Mouse (Mus musculus) hindbrain, embryonic 14.5 days (tissue): ENCODE data around the gene Kcns1. TPM values are rescaled to one million over a fixed set of nuclear protein-coding genes. Genes with fewer than 3 reads are reported as not detected.

Source experiments
- ATAC-seq: fragments of 200-750 bp; cut with Nextera tagmentation; 2 replicates; pipeline ENCODE4 v1.8.0; 2017; ENCODE audit warnings: moderate number of reproducible peaks, mild to moderate bottlenecking, moderate TSS enrichment, moderate library complexity; ENCODE audit not compliant: low FRiP score
- DNase-seq: peaks from one replicate; pipeline ENCODE4 v3.0.0-alpha.2; 2015; ENCODE audit warnings: low spot score
- H3K27ac ChIP-seq: fragments of 300-500 bp; sonication (generic); 2 replicates; pipeline ENCODE4 v1.5.1; 2014; ENCODE audit warnings: mild to moderate bottlenecking, moderate library complexity
- H3K27me3 ChIP-seq: fragments of 300-500 bp; sonication (generic); 2 replicates; pipeline ENCODE4 v1.6.1; 2014; ENCODE audit warnings: mild to moderate bottlenecking, low read length, mixed read lengths; ENCODE audit not compliant: control insufficient read depth, insufficient read depth
- H3K36me3 ChIP-seq: fragments of 300-500 bp; sonication (generic); replicated peaks from 2 replicates; pipeline ENCODE4 v1.6.1; 2014; ENCODE audit not compliant: control insufficient read depth, insufficient read depth
- H3K4me1 ChIP-seq: fragments of 300-500 bp; sonication (generic); replicated peaks from 2 replicates; pipeline ENCODE4 v1.6.1; 2014; ENCODE audit warnings: antibody characterized with exemption, low read length, mixed read lengths; ENCODE audit not compliant: control insufficient read depth, insufficient read depth
- H3K4me2 ChIP-seq: fragments of 300-500 bp; sonication (generic); replicated peaks from 2 replicates; pipeline ENCODE4 v1.6.1; 2014; ENCODE audit warnings: mild to moderate bottlenecking, moderate library complexity
- H3K4me3 ChIP-seq: fragments of 300-500 bp; sonication (generic); replicated peaks from 2 replicates; pipeline ENCODE4 v1.5.1; 2014; ENCODE audit warnings: mild to moderate bottlenecking, low read length
- H3K9ac ChIP-seq: fragments of 300-500 bp; sonication (generic); 2 replicates; pipeline ENCODE4 v1.6.1; 2014
- H3K9me3 ChIP-seq: fragments of 300-500 bp; sonication (generic); 2 replicates; pipeline ENCODE4 v1.6.1; 2016; ENCODE audit warnings: low read length; ENCODE audit not compliant: control insufficient read depth
- WGBS: fragments of 180-500 bp; shearing (Covaris S2); extraction: QIAGEN DNeasy Blood & Tissue Kit; methylation state at CpG from one replicate; pipeline ENCODE4 v1.1.7; 2014; 5-methylcytosine and 5-hydroxymethylcytosine counted together
- polyA plus RNA-seq: library from polyadenylated mRNA; unstranded; fragments of >200 nt; fragmentation: Nextera tagmentation; extraction: Ambion mirVana; gene quantifications from 2 replicates; pipeline ENCODE4 v1.2.1, GENCODE M21; 2014

The Kcns1 gene
- polyA plus RNA-seq, 1 experiment from 2014 or later: 1.1 TPM

DNA sequence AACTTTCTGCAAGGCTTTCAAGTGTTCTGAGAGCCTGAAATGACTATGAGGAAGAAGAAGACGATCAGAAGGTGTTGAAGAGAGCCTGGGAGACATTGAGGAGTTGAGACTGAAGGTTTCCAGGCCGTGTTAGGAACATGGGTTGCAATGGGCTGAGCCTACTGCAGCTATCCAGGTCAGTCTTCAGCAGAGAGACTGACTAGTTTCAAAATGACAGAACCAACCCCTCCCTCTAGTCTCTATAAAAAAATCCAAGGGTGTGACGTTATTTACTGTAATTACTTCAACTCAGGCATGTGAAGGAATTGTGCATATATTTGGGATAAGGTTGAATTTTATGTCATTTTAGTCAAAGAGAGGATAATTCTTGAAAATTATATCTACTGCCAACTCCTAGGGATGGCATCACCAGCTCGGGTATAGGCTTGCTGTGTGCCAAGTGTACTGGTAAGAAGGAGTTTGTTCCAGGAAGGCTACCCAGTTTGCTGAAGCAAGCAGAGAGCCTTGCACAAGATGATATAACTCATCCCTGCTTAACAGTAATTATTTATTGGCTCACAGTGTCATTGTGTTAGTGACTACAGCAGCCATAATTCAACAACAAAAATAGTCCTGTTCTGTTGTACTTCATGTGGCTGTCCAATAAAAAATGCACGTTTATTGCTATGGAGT, 24.2 kb upstream of the Kcns1 start:
- no peak overlapping the region for H3K27ac ChIP-seq
- H3K27me3 ChIP-seq: no peaks in the 10 kb centered on the region
- H3K4me2 ChIP-seq: no peak overlapping the region
- no peaks in the 10 kb centered on the region for H3K36me3 ChIP-seq
- 83% methylated on average over 5 of the region's 5 CpGs for WGBS
- no peak for DNase-seq
- H3K9me3 ChIP-seq: no peaks in the 10 kb centered on the region
- no peak overlapping the region for H3K4me3 ChIP-seq
- H3K9ac ChIP-seq: no peak overlapping the region
- ATAC-seq: no peak
- no peaks in the 10 kb centered on the region for H3K4me1 ChIP-seq

DNA sequence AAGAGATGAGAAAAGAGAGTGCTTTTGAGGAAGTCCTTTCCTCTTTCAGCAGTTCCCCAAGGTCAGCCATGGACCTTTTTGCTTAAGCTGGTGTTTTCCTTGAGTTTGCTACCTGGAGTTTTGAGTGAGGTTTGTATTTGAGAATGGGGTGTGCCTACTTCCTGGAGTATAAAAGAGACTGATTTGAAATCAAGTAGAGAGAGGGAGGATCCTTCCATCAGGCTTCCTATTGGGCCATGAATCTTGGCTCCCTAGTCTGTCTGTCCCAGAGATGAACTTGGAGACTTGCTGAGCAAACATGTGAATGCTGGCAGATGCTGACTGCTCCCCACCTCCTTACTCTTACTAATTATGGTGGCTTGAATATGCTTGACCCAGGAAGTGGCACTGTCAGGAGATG, 21.4 kb upstream of the Kcns1 start:
- H3K27me3 ChIP-seq: no peaks in the 10 kb centered on the region
- no peaks in the 10 kb centered on the region for H3K9me3 ChIP-seq
- no peak overlapping the region for H3K9ac ChIP-seq
- H3K27ac ChIP-seq: no peak overlapping the region
- H3K4me2 ChIP-seq: no peak overlapping the region
- H3K4me1 ChIP-seq: no peaks in the 10 kb centered on the region
- DNase-seq (no peak), ATAC-seq (no peak)
- no peaks in the 10 kb centered on the region for H3K36me3 ChIP-seq
- no peak overlapping the region for H3K4me3 ChIP-seq

DNA sequence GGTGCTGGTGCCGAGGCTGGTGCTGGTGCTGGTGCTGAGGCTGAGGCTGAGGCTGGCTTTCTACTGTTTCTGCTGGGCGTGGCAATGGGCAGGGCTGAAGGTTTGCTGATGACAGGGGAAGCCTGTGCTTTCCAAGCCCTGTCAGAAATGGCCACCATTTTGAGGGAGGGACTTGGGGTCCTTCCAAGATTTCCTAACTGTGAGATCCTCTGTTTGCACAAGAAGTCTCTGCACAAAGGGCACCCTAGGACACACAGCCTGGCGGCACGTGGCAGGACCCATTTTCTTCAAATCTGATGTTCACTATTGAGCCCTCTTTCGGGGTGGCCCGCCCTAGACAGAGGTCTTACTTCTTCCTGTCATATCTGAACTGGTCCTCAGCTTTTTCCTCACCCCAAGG, 19.7 kb upstream of the Kcns1 start, which contains the start of gene Wfdc12:
Gene Wfdc12, minus strand, starts transcription at position 33 of the 400 bp plus-strand sequence.
- H3K4me1 ChIP-seq: no peaks in the 10 kb centered on the region
- H3K4me3 ChIP-seq: no peak within 1 kb of the TSS
- H3K9ac ChIP-seq: no peak within 1 kb of the TSS
- no peaks in the 10 kb centered on the region for H3K36me3 ChIP-seq
- no peak within 1 kb of the TSS for H3K27ac ChIP-seq
- H3K27me3 ChIP-seq: no peaks in the 10 kb centered on the region
- ATAC-seq: no peak
- no peaks in the 10 kb centered on the region for H3K9me3 ChIP-seq
- no peak within 1 kb of the TSS for H3K4me2 ChIP-seq
- no peak for DNase-seq
- 94% methylated on average over 6 of the region's 6 CpGs for WGBS

DNA sequence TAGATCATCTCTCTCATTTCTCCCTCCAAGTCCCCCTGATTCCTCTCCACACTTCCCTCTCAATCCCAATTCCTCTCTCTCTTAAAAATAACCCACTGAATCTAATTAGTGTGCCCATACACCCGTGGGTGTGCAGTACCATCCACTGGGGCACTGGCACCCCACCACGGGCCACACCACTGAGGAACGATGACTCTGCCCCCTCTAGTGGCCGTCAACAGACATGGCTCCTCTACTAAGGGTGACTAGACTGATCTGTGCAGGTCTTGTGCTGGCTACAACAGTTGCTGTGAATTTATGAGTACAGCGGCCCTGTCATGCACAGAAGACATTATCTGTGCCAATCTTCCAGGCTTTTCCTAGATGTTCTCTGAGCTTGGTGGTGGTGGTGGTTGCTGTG, 17.8 kb upstream of the Kcns1 start:
- no peak overlapping the region for H3K4me3 ChIP-seq
- ATAC-seq (no peak), DNase-seq (no peak)
- H3K27me3 ChIP-seq: no peaks in the 10 kb centered on the region
- WGBS: 29% methylated on average over 5 of the region's 5 CpGs
- no peaks in the 10 kb centered on the region for H3K9me3 ChIP-seq
- H3K4me1 ChIP-seq: no peaks in the 10 kb centered on the region
- H3K27ac ChIP-seq: no peak overlapping the region
- no peak overlapping the region for H3K9ac ChIP-seq
- no peak overlapping the region for H3K4me2 ChIP-seq
- no peaks in the 10 kb centered on the region for H3K36me3 ChIP-seq

DNA sequence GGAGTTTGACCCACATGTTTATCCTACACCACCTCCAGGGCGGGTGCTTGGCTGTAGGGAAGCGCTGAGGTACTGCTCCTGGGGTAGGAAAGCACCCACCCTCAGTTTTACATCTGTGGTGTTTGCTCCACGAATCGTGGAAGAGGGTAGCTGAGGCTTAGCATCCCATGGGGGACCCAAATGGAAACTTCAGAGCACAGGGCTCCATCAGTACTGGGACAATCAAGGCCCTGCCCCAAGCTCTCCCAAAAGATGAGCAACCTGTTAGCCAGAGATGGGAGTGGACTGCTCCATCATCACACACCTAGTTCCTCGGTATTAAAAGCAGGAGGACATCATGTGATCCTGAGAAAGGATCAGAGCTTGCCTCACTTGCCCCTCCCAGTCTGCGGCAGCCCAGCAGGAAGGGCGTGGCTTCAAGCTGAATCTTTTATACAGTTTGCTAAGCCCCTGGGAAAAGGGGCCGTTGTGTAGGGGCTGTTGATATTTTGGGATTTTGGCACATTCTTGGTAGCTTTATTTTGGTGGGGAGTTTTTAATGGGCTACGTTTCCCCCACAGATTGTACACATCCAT, 13.3 kb upstream of the Kcns1 start:
- WGBS: 43% methylated on average over 9 of the region's 9 CpGs
- Histone ChIP-seq H3K9ac (no peak overlapping the region), H3K4me3 (no peak overlapping the region), H3K27ac (no peak overlapping the region), H3K4me2 (no peak overlapping the region), H3K36me3 (no peaks in the 10 kb centered on the region), H3K9me3 (no peaks in the 10 kb centered on the region), H3K27me3 (no peaks in the 10 kb centered on the region), H3K4me1 (no peaks in the 10 kb centered on the region)
- no peak for DNase-seq
- ATAC-seq: no peak

DNA sequence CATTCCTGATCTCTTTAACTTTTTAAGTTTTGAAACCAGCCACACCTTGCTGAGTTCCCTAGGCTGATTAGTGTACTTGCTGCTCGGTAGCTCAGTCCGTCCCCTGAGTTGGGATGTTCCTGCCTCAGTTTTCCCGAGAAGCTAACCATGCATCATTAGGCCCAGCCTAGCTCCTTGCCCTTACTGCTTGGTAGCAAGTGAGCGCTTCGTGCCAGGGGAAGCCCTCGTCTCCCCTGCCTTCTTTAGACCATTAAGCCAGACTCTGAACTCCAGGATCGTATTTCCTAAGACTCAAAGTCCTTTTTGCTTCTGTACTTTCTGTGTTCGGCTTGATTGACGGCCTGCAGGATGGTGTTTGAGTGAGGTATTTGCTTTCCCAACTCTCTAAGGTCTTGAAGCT, 12.4 kb upstream of the Kcns1 start:
- H3K27ac ChIP-seq: no peak overlapping the region
- no peak overlapping the region for H3K4me3 ChIP-seq
- H3K4me2 ChIP-seq: no peak overlapping the region
- DNase-seq (no peak), ATAC-seq (no peak)
- H3K27me3 ChIP-seq: no peaks in the 10 kb centered on the region
- H3K4me1 ChIP-seq: no peaks in the 10 kb centered on the region
- no peaks in the 10 kb centered on the region for H3K36me3 ChIP-seq
- no peaks in the 10 kb centered on the region for H3K9me3 ChIP-seq
- WGBS: 78% methylated on average over 9 of the region's 9 CpGs
- no peak overlapping the region for H3K9ac ChIP-seq

DNA sequence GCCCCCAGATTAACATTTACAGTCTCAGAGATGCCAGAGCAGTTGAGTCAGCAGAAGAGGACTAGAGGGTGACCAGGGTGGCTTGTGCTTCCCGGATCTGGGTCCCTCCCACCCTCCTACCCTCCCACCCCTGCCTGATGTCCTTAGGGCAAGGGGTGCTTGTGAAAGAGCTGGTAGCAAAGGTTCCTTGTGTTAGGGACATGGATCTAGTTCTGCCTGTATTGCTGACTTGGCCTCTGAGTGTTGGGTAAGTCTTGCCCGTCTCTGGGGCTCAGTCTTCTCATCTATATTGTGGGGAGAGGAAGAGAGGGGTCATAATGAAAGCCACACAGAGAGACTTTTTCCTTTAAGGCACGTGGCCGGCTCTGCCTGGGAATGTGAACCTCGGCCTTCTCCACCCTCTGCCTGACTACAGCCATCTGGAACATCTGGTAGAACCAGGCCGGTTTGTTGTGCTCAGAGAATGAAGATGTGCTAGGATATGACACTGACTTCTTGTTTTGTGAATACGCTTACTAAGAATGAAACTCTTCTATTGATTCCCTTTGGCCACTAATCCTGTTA, 11.9 kb upstream of the Kcns1 start, which contains the start of gene Wfdc5:
Gene Wfdc5, minus strand, starts transcription at position 51 of the 564 bp plus-strand sequence.
- DNase-seq: no peak
- Histone ChIP-seq H3K27ac (no peak within 1 kb of the TSS), H3K4me2 (no peak within 1 kb of the TSS), H3K36me3 (no peaks in the 10 kb centered on the region), H3K27me3 (0 out of 2 replicates have a peak, but pooled peaks cover 3% of the 10 kb centered on the region), H3K4me3 (no peak within 1 kb of the TSS), H3K9me3 (no peaks in the 10 kb centered on the region), H3K9ac (no peak within 1 kb of the TSS), H3K4me1 (no peaks in the 10 kb centered on the region)
- no peak for ATAC-seq
- 83% methylated on average over 7 of the region's 7 CpGs for WGBS

DNA sequence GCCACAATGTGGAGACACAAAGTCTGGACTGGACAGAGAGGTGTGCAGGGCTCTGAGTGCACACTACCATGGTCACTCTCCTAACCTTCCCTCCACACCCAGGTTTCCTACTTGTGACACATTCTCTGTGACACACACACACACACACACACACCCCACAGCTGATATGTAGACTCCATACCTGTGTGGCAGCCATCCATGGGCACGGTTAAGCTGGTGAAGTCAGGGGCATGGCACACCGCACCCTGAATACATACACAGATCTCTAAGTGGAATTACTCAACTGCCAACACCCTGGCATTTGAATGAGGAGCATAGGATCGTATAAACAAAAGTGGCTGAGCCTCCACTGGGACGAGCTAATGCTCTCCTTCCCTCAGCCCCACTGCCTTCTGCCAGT, 9.9 kb upstream of the Kcns1 start:
- H3K9ac ChIP-seq: no peak overlapping the region
- no peaks in the 10 kb centered on the region for H3K4me1 ChIP-seq
- H3K9me3 ChIP-seq: no peaks in the 10 kb centered on the region
- ATAC-seq (no peak), DNase-seq (no peak)
- H3K4me3 ChIP-seq: no peak overlapping the region
- WGBS: 88% methylated on average over 4 of the region's 4 CpGs
- no peaks in the 10 kb centered on the region for H3K36me3 ChIP-seq
- 0 out of 2 replicates have a peak, but pooled peaks cover 3% of the 10 kb centered on the region for H3K27me3 ChIP-seq
- no peak overlapping the region for H3K27ac ChIP-seq
- no peak overlapping the region for H3K4me2 ChIP-seq

DNA sequence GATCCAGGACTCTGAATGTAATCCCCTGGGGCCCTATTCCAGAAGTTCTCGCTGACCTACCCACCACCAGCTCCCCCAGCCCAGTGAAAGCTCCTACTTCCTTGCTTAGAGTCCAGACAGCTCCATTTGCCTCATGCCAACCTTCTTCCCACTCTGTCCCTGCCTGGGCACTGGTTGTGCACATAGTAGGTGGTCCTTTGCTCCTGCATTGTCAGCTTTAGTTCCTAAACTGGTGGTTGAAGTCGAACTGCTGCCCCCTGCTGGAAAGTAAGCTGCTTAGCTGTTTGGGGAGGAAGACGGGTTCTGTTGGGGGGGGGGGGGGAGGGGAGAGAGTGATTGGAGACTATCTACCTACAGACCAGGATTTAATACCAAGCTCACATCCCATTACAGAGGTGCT, 9.2 kb upstream of the Kcns1 start:
- H3K4me1 ChIP-seq: no peaks in the 10 kb centered on the region
- no peak overlapping the region for H3K9ac ChIP-seq
- no peaks in the 10 kb centered on the region for H3K9me3 ChIP-seq
- 0 out of 2 replicates have a peak, but pooled peaks cover 3% of the 10 kb centered on the region for H3K27me3 ChIP-seq
- no peak overlapping the region for H3K4me2 ChIP-seq
- DNase-seq (no peak), ATAC-seq (no peak)
- no peak overlapping the region for H3K4me3 ChIP-seq
- 39% methylated on average over 3 of the region's 3 CpGs for WGBS
- H3K36me3 ChIP-seq: no peaks in the 10 kb centered on the region
- H3K27ac ChIP-seq: no peak overlapping the region
